Mouse (Mus musculus): Measurements from ENCODE around the gene Hnrnpr. TPM values are rescaled to one million over a fixed set of nuclear protein-coding genes. Genes with fewer than 3 reads are reported as not detected.

The Hnrnpr gene
- polyA plus RNA-seq, 2 experiments: 40.7 to 41.5 TPM

DNA sequence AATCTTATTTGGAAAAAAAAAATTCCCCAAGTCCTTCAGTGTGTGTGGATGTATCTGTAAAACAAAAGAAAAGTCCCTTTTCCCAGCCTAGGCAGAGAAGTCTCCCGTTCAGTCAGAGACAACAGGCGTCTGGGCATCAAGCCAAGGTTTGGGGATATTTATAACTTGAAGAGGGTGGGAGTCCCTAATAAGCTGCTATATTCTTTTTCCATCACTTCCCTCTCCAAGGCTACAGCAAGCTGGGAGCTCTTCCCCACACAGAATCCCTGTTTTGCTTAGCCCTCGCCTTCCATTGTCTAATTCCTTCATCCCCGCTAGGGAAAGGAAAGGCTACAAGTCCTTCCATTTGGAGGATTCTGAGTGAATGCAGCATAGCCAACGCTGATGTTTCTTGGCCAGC, 26.3 kb upstream of the Hnrnpr start, which contains the start of gene Zfp46:
Gene Zfp46, plus strand, starts transcription at position 229 of the 400 bp plus-strand sequence.
- DNase-seq (ENCODE audit: low read depth in 3 of 3, low spot score in 3 of 3): no peak

GRCm38 (mm10) chr4:136284891-136285290, 25.9 kb upstream of the Hnrnpr start:
- peak overlapping the region; percentile 82 for H3K4me2 ChIP-seq (ENCODE audit: low read depth)
- H3K9me3 ChIP-seq (ENCODE audit: control insufficient read depth, low read length): peaks cover 3% of the 10 kb centered on the region
- H3K9ac ChIP-seq (replicated peaks): peak overlapping the region; percentile 38
- 51% methylated on average over 6 of the region's 6 CpGs for WGBS (ENCODE audit: insufficient replicate concordance)
- no peak overlapping the region for H3K27ac ChIP-seq
- H3K27me3 ChIP-seq (ENCODE audit: control insufficient read depth, insufficient read depth, low read length): no peaks in the 10 kb centered on the region; the same call in 1 of the 2 replicates
- peaks cover 11% of the 10 kb centered on the region; the same call in 1 of the 2 replicates for H3K36me3 ChIP-seq (replicated peaks; ENCODE audit: control insufficient read depth, insufficient read depth, low read depth)
- DNase-seq (ENCODE audit: low read depth in 3 of 3, low spot score in 3 of 3) (no peak), ATAC-seq (ENCODE audit: insufficient read depth) (no peak)
- H3K4me1 ChIP-seq (replicated peaks; ENCODE audit: control insufficient read depth in 2 of 2, insufficient read depth in 2 of 2, low read length in 1 of 2): peaks cover 7 to 9% of the 10 kb centered on the region in 2 experiments; a peak in 2 of 4 replicates
- TF ChIP-seq EP300 (IDR thresholded peaks at IDR 0.05; ENCODE audit: low read depth): no peak
- no peak for TF ChIP-seq CTCF (IDR thresholded peaks at IDR 0.05; ENCODE audit: low read depth)
- H3K4me3 ChIP-seq (ENCODE audit: insufficient read depth in 1 of 2, low read depth in 2 of 2, low read length in 2 of 2): peak overlapping the region; percentile 64 to 78

More for the DNA sequence above, 26.3 kb upstream of the Hnrnpr start, which contains the start of gene Zfp46:
- Histone ChIP-seq H3K9ac (replicated peaks) (peak within 1 kb of the TSS; percentile 38), H3K9me3 (ENCODE audit: control insufficient read depth, low read length) (peaks cover 3% of the 10 kb centered on the region), H3K4me1 (replicated peaks; ENCODE audit: control insufficient read depth in 2 of 2, insufficient read depth in 2 of 2, low read length in 1 of 2) (peaks cover 7 to 9% of the 10 kb centered on the region in 2 experiments; a peak in 2 of 4 replicates), H3K36me3 (replicated peaks; ENCODE audit: control insufficient read depth, insufficient read depth, low read depth) (peaks cover 8% of the 10 kb centered on the region; the same call in 1 of the 2 replicates), H3K4me2 (ENCODE audit: low read depth) (peak within 1 kb of the TSS; percentile 82), H3K4me3 (ENCODE audit: insufficient read depth in 1 of 2, low read depth in 2 of 2, low read length in 2 of 2) (peak within 1 kb of the TSS; percentile 64 to 78), H3K27me3 (ENCODE audit: control insufficient read depth, insufficient read depth, low read length) (no peaks in the 10 kb centered on the region; the same call in 1 of the 2 replicates), H3K27ac (peak within 1 kb of the TSS; percentile 49)
- WGBS (ENCODE audit: insufficient replicate concordance): 60% methylated on average over 5 of the region's 5 CpGs
- no peak for ATAC-seq (ENCODE audit: insufficient read depth)
- TF ChIP-seq CTCF (IDR thresholded peaks at IDR 0.05; ENCODE audit: low read depth) (no peak), EP300 (IDR thresholded peaks at IDR 0.05; ENCODE audit: low read depth) (no peak)

GRCm38 (mm10) chr4:136285348-136285810, 25.4 kb upstream of the Hnrnpr start:
- Histone ChIP-seq H3K36me3 (replicated peaks; ENCODE audit: control insufficient read depth, insufficient read depth, low read depth) (peaks cover 12% of the 10 kb centered on the region; the same call in 1 of the 2 replicates), H3K4me2 (ENCODE audit: low read depth) (peak overlapping the region; percentile 82), H3K27ac (peak overlapping the region; percentile 49), H3K27me3 (ENCODE audit: control insufficient read depth, insufficient read depth, low read length) (no peaks in the 10 kb centered on the region; the same call in 1 of the 2 replicates), H3K9me3 (ENCODE audit: control insufficient read depth, low read length) (peaks cover 3% of the 10 kb centered on the region), H3K9ac (replicated peaks) (peak overlapping the region; percentile 38), H3K4me3 (ENCODE audit: insufficient read depth in 1 of 2, low read depth in 2 of 2, low read length in 2 of 2) (peak overlapping the region; percentile 64 to 78), H3K4me1 (replicated peaks; ENCODE audit: control insufficient read depth in 2 of 2, insufficient read depth in 2 of 2, low read length in 1 of 2) (peaks cover 7 to 9% of the 10 kb centered on the region in 2 experiments; a peak in 2 of 4 replicates)
- peak; percentile 92 for ATAC-seq (ENCODE audit: insufficient read depth)
- no peak; the same call in 1 of the 2 replicates for TF ChIP-seq CTCF (IDR thresholded peaks at IDR 0.05; ENCODE audit: low read depth)
- 0% methylated on average over 25 of the region's 25 CpGs for WGBS (ENCODE audit: insufficient replicate concordance)
- DNase-seq (ENCODE audit: low read depth in 3 of 3, low spot score in 3 of 3): peak; percentile 89 to 92 (median 91)

DNA sequence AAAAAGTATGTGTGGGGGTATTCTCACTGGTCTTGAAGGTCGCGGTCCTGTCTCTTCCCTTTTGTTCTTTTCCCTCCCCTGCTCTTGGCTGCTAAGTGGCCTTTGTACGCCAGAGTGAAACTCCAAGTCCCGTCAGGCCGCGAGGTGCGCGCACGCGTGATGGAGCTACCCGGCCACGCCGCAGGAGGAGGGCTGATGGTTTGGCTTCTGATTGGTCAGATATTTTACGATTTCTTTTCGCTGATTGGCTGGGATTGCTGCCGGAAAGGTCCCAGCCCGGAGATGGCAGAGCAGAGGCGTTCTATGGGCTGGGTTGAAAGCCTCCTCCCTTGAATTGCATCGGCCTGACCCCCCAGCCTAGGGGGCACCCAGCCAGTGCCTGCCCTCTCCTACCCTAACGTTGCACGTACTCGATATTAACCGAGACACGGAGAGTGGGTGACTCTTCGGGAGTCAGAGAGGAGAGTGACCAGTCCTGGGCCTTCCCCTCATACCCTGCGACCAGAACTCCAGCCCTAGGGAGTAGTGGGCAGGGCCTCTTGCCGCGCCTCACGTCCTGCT, 24.9 kb upstream of the Hnrnpr start:
- WGBS (ENCODE audit: insufficient replicate concordance): 0% methylated on average over 29 of the region's 29 CpGs
- peaks cover 7 to 9% of the 10 kb centered on the region in 2 experiments; a peak in 2 of 4 replicates for H3K4me1 ChIP-seq (replicated peaks; ENCODE audit: control insufficient read depth in 2 of 2, insufficient read depth in 2 of 2, low read length in 1 of 2)
- peak overlapping the region; percentile 64 to 78 for H3K4me3 ChIP-seq (ENCODE audit: insufficient read depth in 1 of 2, low read depth in 2 of 2, low read length in 2 of 2)
- peaks cover 17% of the 10 kb centered on the region; the same call in 1 of the 2 replicates for H3K36me3 ChIP-seq (replicated peaks; ENCODE audit: control insufficient read depth, insufficient read depth, low read depth)
- H3K27me3 ChIP-seq (ENCODE audit: control insufficient read depth, insufficient read depth, low read length): no peaks in the 10 kb centered on the region; the same call in 1 of the 2 replicates
- DNase-seq (ENCODE audit: low read depth in 3 of 3, low spot score in 3 of 3) (peak; percentile 94), ATAC-seq (ENCODE audit: insufficient read depth) (peak; percentile 90)
- peaks cover 3% of the 10 kb centered on the region for H3K9me3 ChIP-seq (ENCODE audit: control insufficient read depth, low read length)
- peak overlapping the region; percentile 73 for H3K9ac ChIP-seq (replicated peaks)
- no peak for TF ChIP-seq EP300 (IDR thresholded peaks at IDR 0.05; ENCODE audit: low read depth)
- TF ChIP-seq CTCF (IDR thresholded peaks at IDR 0.05; ENCODE audit: low read depth): no peak
- H3K27ac ChIP-seq: peak overlapping the region; percentile 49
- peak overlapping the region; percentile 82 for H3K4me2 ChIP-seq (ENCODE audit: low read depth)

Measured in liver, embryonic 14.5 days (tissue).